Mouse (Mus musculus): ENCODE data around the gene Hikeshi. TPM values are rescaled to one million over a fixed set of nuclear protein-coding genes. Genes with fewer than 3 reads are reported as not detected.

The Hikeshi gene
- polyA plus RNA-seq, 1 experiment from 2014 or later = 127 TPM

DNA sequence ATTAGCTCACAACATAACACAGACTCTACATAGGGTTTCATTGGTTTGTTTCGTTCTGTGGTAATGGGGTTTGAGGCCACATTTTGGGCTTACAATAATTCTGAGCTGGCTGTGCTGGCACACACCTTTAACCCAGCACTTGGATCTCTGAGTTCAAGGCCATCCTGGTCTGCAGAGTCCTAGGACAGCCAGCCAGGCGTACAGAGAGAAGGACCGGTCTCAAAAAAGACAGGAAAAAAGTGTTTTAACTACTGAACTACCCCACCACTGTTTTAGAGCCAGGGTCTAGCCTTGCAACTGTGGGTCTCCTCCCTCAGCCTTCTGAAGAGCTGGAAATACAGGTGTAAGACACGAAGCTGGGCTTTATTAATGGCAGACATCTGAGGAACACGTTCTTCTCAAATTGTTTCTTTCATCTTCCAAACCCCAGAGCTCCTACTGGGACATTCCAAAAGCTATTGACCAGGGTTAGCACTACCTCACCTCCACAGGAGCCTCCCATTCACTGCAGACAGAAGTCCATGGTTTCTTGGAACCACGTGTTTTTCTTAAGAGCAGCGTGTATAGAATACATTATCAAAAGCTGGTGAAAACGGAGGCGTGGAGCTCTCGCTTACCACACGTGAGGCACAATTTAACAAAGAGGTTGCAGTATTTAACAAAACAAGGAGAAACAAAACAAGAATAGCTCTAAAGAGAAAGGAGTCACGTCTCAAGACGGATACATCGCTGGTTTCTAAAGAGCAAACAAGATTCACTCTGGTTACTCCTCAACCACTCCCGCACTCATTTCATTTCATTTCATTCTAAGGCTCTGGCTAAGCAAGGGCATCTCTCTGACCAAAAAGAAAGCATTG lies 1.3 kb downstream of the Hikeshi start:
- Histone ChIP-seq H3K4me1 (ENCODE audit: control insufficient read depth, insufficient read depth, low read length) (peaks cover 4% of the 10 kb centered on the region; the same call in 1 of the 2 replicates), H3K4me2 (replicated peaks; ENCODE audit: low read depth, low read length) (peak overlapping the region; percentile 46), H3K9ac (replicated peaks; ENCODE audit: low read depth, low read length) (0 out of 2 replicates have a peak overlapping the region, but pooled peaks have one; percentile 76), H3K27me3 (ENCODE audit: control insufficient read depth, insufficient read depth, low read length) (no peaks in the 10 kb centered on the region), H3K9me3 (ENCODE audit: control insufficient read depth, low read depth, low read length) (no peaks in the 10 kb centered on the region), H3K4me3 (ENCODE audit: low read depth, low read length) (peak overlapping the region; percentile 87), H3K27ac (ENCODE audit: low read length) (no peak overlapping the region), H3K36me3 (ENCODE audit: control insufficient read depth, insufficient read depth, low read length) (0 out of 2 replicates have a peak, but pooled peaks cover 2% of the 10 kb centered on the region)
- ATAC-seq (ENCODE audit: insufficient number of reproducible peaks, insufficient read depth, low FRiP score, low read depth) = no peak
- 50% methylated on average over 15 of the region's 15 CpGs for WGBS

DNA sequence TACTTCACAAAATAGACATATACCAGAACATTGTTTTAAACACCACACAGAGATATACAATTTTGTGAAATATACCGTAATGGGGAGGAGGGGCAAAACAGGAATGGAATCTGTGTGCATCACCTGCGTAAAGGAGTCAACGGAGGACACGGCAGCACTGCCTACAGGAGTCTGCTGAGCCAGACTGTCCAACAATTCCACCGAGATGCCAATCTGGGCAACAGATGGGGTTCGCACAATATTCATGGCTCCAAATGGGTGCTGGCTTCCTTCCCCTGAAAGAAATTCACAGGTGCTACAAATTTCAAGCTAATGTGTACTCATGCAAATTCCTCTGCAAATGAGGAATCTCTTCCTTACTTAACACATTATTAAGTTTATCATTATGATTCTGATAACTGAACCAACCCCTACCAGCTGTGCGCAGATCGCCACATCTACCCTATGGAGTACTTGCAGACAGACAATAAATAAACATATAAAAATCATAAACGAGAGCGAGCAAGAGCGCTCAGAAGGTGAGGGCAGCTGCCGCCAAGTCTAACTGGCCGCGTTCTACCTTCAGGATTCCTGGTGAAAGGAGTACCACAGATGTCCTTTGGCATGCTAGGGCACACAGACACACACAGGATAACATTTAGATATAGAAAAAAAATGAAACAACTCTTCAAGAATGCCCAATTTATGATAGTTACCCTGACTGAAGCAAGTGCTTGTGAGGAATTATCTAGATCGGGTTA lies 17.4 kb downstream of the Hikeshi start:
- no peaks in the 10 kb centered on the region for H3K9me3 ChIP-seq (ENCODE audit: control insufficient read depth, low read depth, low read length)
- peaks cover 8% of the 10 kb centered on the region for H3K36me3 ChIP-seq (ENCODE audit: control insufficient read depth, insufficient read depth, low read length)
- H3K27me3 ChIP-seq (ENCODE audit: control insufficient read depth, insufficient read depth, low read length) = no peaks in the 10 kb centered on the region
- WGBS = 96% methylated on average over 15 of the region's 15 CpGs
- H3K4me3 ChIP-seq (ENCODE audit: low read depth, low read length) = no peak overlapping the region
- H3K9ac ChIP-seq (replicated peaks; ENCODE audit: low read depth, low read length) = no peak overlapping the region
- no peak overlapping the region for H3K4me2 ChIP-seq (replicated peaks; ENCODE audit: low read depth, low read length)
- no peak for ATAC-seq (ENCODE audit: insufficient number of reproducible peaks, insufficient read depth, low FRiP score, low read depth)
- no peak overlapping the region for H3K27ac ChIP-seq (ENCODE audit: low read length)
- no peaks in the 10 kb centered on the region for H3K4me1 ChIP-seq (ENCODE audit: control insufficient read depth, insufficient read depth, low read length)

DNA sequence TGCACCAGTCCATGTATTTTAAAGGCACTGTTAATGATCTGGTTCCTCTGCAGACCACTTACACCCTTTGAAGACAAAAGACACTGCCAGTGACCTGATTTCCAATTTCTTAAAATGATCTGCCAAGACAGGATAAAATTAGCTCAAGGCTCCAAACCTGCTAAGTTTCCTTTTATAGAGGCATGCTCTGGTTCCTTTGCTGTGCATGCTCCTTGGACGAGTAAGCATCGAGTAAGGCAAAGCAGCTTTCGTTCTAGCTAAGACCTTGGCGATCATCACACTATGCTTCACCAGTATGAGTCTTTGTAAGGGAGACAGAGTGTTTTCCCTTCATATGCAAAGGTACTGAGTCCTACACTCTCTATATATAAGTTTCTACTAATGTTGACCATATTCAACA lies 23.2 kb downstream of the Hikeshi start:
- Histone ChIP-seq H3K27me3 (ENCODE audit: control insufficient read depth, insufficient read depth, low read length) (no peaks in the 10 kb centered on the region), H3K36me3 (ENCODE audit: control insufficient read depth, insufficient read depth, low read length) (no peaks in the 10 kb centered on the region), H3K9ac (replicated peaks; ENCODE audit: low read depth, low read length) (no peak overlapping the region), H3K9me3 (ENCODE audit: control insufficient read depth, low read depth, low read length) (no peaks in the 10 kb centered on the region), H3K4me2 (replicated peaks; ENCODE audit: low read depth, low read length) (no peak overlapping the region), H3K27ac (ENCODE audit: low read length) (no peak overlapping the region), H3K4me3 (ENCODE audit: low read depth, low read length) (no peak overlapping the region), H3K4me1 (ENCODE audit: control insufficient read depth, insufficient read depth, low read length) (no peaks in the 10 kb centered on the region)
- 96% methylated on average over 4 of the region's 4 CpGs for WGBS
- no peak for ATAC-seq (ENCODE audit: insufficient number of reproducible peaks, insufficient read depth, low FRiP score, low read depth)

DNA sequence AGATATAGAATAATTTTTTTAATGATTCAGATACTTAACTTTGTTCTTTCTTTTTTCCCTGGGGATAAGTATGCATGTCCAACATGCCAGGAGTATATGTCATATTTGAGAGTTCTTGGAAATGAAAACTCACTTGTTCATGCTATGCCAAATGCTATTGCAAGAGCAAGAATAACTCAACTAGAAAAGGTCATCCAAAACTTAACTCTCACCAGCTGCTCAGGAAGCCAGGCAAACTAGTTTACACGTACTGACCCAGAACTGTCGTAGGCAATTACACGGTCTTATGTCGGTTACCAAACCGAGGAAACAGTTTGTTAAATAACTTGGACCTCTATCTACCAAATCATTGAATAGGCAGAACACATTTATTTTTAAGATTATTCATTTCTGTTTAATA lies 24.3 kb downstream of the Hikeshi start:
- 97% methylated on average over 5 of the region's 5 CpGs for WGBS
- Histone ChIP-seq H3K36me3 (ENCODE audit: control insufficient read depth, insufficient read depth, low read length) (no peaks in the 10 kb centered on the region), H3K27me3 (ENCODE audit: control insufficient read depth, insufficient read depth, low read length) (no peaks in the 10 kb centered on the region), H3K9ac (replicated peaks; ENCODE audit: low read depth, low read length) (no peak overlapping the region), H3K4me2 (replicated peaks; ENCODE audit: low read depth, low read length) (no peak overlapping the region), H3K27ac (ENCODE audit: low read length) (no peak overlapping the region), H3K4me3 (ENCODE audit: low read depth, low read length) (no peak overlapping the region), H3K4me1 (ENCODE audit: control insufficient read depth, insufficient read depth, low read length) (no peaks in the 10 kb centered on the region), H3K9me3 (ENCODE audit: control insufficient read depth, low read depth, low read length) (no peaks in the 10 kb centered on the region)
- no peak for ATAC-seq (ENCODE audit: insufficient number of reproducible peaks, insufficient read depth, low FRiP score, low read depth)

DNA sequence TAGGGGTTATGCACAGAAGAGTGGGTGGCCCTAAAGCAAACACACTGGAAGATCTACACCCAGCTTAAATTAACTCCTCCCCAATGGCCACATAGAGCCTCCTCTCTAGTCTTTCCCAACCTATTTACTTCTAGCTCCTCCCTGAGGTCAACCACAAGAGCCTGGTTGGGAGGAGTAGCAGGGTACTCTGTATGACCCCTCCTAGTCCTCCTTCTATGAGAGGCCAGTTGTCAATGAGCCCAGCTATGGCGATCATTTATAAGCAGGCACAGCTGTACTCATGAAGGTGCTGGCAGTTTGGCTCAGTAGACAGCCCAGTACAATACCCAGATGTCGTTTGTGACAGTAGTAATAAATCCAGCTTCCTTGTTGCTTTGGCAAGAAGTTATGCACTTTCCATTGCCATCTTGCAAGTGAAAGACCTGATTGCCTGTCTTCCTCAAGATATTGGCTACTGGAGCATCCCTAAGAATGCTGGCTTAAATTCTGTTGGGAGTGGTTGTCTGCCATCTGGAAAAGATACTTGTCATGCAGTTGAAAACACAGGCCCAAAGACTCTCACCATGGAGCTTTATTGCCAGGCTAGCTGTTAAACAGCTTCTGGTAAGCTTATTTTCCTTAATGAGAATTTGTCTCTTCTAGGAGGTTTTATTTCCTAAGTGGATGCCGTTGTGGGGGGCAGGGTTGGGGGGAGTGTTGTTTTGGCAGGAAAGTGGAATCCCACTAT lies 27.4 kb downstream of the Hikeshi start:
- Histone ChIP-seq H3K9ac (replicated peaks; ENCODE audit: low read depth, low read length) (no peak overlapping the region), H3K36me3 (ENCODE audit: control insufficient read depth, insufficient read depth, low read length) (no peaks in the 10 kb centered on the region), H3K4me3 (ENCODE audit: low read depth, low read length) (no peak overlapping the region), H3K4me2 (replicated peaks; ENCODE audit: low read depth, low read length) (no peak overlapping the region), H3K9me3 (ENCODE audit: control insufficient read depth, low read depth, low read length) (no peaks in the 10 kb centered on the region), H3K4me1 (ENCODE audit: control insufficient read depth, insufficient read depth, low read length) (no peaks in the 10 kb centered on the region), H3K27ac (ENCODE audit: low read length) (no peak overlapping the region), H3K27me3 (ENCODE audit: control insufficient read depth, insufficient read depth, low read length) (no peaks in the 10 kb centered on the region)
- 75% methylated on average over 3 of the region's 3 CpGs for WGBS
- ATAC-seq (ENCODE audit: insufficient number of reproducible peaks, insufficient read depth, low FRiP score, low read depth) = 0 out of 2 replicates have a peak, but pooled peaks have one; percentile 44

DNA sequence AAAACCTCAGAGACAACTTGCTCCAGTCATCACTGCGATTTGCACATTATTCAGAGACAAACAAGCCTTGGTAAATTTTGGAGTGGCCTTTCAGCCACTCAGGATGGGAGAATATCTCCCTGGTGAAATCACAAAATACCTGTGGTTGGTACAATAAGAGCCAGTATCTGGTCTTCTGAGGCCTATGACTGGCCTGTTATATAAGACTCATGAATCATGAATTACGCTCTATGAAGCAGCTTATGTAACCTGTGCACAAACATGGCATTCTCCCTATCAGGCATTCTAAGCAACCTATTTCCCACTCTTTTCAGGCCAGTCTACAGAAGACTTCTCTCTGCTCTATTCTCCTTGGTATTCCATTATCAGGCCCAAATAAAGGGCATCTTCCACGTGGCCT lies 28.6 kb downstream of the Hikeshi start:
- no peak overlapping the region for H3K9ac ChIP-seq (replicated peaks; ENCODE audit: low read depth, low read length)
- 88% methylated on average over 3 of the region's 3 CpGs for WGBS
- no peaks in the 10 kb centered on the region for H3K4me1 ChIP-seq (ENCODE audit: control insufficient read depth, insufficient read depth, low read length)
- H3K4me2 ChIP-seq (replicated peaks; ENCODE audit: low read depth, low read length) = no peak overlapping the region
- no peaks in the 10 kb centered on the region for H3K9me3 ChIP-seq (ENCODE audit: control insufficient read depth, low read depth, low read length)
- no peak overlapping the region for H3K4me3 ChIP-seq (ENCODE audit: low read depth, low read length)
- ATAC-seq (ENCODE audit: insufficient number of reproducible peaks, insufficient read depth, low FRiP score, low read depth) = no peak
- no peaks in the 10 kb centered on the region for H3K36me3 ChIP-seq (ENCODE audit: control insufficient read depth, insufficient read depth, low read length)
- H3K27me3 ChIP-seq (ENCODE audit: control insufficient read depth, insufficient read depth, low read length) = no peaks in the 10 kb centered on the region
- H3K27ac ChIP-seq (ENCODE audit: low read length) = no peak overlapping the region

DNA sequence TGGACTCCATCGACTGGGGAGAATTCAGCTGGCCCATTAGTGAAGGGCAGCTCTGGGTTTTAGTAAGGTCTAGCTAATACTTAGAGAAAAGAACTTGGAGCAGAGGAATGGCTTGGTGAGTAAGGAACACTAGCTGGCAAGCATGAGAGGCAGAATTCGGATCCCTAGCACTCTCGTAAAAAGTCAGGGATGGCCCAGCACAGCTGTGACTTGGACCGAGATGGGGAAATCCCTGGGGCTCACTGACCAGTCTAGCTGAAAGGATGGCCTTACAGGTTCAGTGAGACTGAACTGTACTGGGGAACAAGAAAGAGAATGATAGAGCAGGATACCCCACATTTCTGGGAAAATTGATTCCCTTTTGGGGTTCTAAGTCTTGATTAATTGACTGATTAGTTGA lies 31.3 kb downstream of the Hikeshi start:
- ATAC-seq (ENCODE audit: insufficient number of reproducible peaks, insufficient read depth, low FRiP score, low read depth) = no peak
- H3K4me1 ChIP-seq (ENCODE audit: control insufficient read depth, insufficient read depth, low read length) = no peaks in the 10 kb centered on the region
- 77% methylated on average over 4 of the region's 4 CpGs for WGBS
- no peak overlapping the region for H3K9ac ChIP-seq (replicated peaks; ENCODE audit: low read depth, low read length)
- H3K36me3 ChIP-seq (ENCODE audit: control insufficient read depth, insufficient read depth, low read length) = no peaks in the 10 kb centered on the region
- H3K27ac ChIP-seq (ENCODE audit: low read length) = no peak overlapping the region
- no peaks in the 10 kb centered on the region for H3K27me3 ChIP-seq (ENCODE audit: control insufficient read depth, insufficient read depth, low read length)
- no peaks in the 10 kb centered on the region for H3K9me3 ChIP-seq (ENCODE audit: control insufficient read depth, low read depth, low read length)
- no peak overlapping the region for H3K4me2 ChIP-seq (replicated peaks; ENCODE audit: low read depth, low read length)
- H3K4me3 ChIP-seq (ENCODE audit: low read depth, low read length) = no peak overlapping the region

DNA sequence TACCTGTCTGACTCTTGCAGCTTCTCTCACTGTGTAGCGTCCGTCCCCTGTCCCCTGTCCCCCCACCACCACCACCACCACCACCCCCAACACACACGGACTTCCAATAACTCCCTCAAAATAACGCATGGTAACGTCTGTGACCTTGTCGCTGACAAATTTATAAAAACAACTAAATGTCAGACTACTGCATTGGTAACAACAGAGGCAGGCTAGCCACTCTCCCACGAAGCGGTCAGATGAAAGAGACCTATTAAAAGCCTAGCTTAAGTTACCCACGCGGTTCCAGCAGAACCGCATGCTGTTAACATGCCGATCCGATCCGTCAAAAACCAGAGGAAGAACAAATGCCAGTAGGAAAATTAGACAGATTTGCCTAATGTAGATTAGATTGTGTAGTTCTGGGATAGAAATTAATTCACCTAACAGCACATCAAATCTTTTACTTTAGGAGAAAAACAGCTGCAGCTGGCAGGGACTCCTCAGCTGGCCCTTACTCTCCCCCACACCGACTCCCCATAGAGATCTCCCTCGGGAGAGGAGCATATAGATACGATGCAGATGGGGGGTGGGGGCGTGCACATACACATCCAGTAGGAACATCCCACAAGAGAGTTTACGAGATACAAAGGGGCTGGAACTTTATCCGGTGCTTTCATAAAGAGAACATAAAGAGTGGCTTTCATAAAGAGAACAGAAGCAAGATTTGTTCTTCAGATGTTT lies 31.9 kb downstream of the Hikeshi start:
- Histone ChIP-seq H3K4me1 (ENCODE audit: control insufficient read depth, insufficient read depth, low read length) (no peaks in the 10 kb centered on the region), H3K27me3 (ENCODE audit: control insufficient read depth, insufficient read depth, low read length) (no peaks in the 10 kb centered on the region), H3K27ac (ENCODE audit: low read length) (no peak overlapping the region), H3K4me3 (ENCODE audit: low read depth, low read length) (no peak overlapping the region), H3K36me3 (ENCODE audit: control insufficient read depth, insufficient read depth, low read length) (no peaks in the 10 kb centered on the region), H3K4me2 (replicated peaks; ENCODE audit: low read depth, low read length) (no peak overlapping the region), H3K9me3 (ENCODE audit: control insufficient read depth, low read depth, low read length) (no peaks in the 10 kb centered on the region), H3K9ac (replicated peaks; ENCODE audit: low read depth, low read length) (no peak overlapping the region)
- 76% methylated on average over 20 of the region's 20 CpGs for WGBS
- no peak for ATAC-seq (ENCODE audit: insufficient number of reproducible peaks, insufficient read depth, low FRiP score, low read depth)

Measured in stomach, embryonic 14.5 days (tissue).